Mouse (Mus musculus) CH12.LX (cell line): ENCODE results near the gene Hcls1. TPM values are rescaled to one million over a fixed set of nuclear protein-coding genes. Genes with fewer than 3 reads are reported as not detected.
A peak's percentile ranks its signal among the peaks of the same experiment; 100 is the strongest.

Experiments used
- DNase-seq: peaks from one replicate; pipeline ENCODE4 v3.0.0-alpha.2; 2013; ENCODE audit errors: extremely low read depth
- H3K27ac ChIP-seq: 2 replicates; pipeline ENCODE4 v1.5.1; 2012; ENCODE audit warnings: low read depth, mild to moderate bottlenecking, control low read depth, moderate library complexity; ENCODE audit not compliant: insufficient read depth
- H3K27me3 ChIP-seq: replicated peaks from 2 replicates; pipeline ENCODE3; 2012; ENCODE audit warnings: inconsistent platforms
- H3K36me3 ChIP-seq, 2 experiments: replicated peaks in 1 of 2; 2 replicates each; pipeline versions ENCODE3 to v1.6.1; 2012; ENCODE audit warnings: inconsistent platforms in 1 of 2, low read length in 1 of 2, mild to moderate bottlenecking in 1 of 2, mixed read lengths in 1 of 2, moderate library complexity in 1 of 2; ENCODE audit not compliant: control insufficient read depth in 1 of 2, insufficient read depth in 1 of 2
- H3K4me1 ChIP-seq, 2 experiments: 2 replicates each; pipeline ENCODE4 v1.6.1; 2012; ENCODE audit warnings: inconsistent platforms in 1 of 2, moderate library complexity in 1 of 2; ENCODE audit not compliant: insufficient read depth in 2 of 2, control insufficient read depth in 1 of 2
- H3K4me2 ChIP-seq: 2 replicates; pipeline ENCODE4 v1.6.1; 2012; ENCODE audit warnings: low read depth, mild to moderate bottlenecking, control low read depth; ENCODE audit not compliant: poor library complexity, insufficient read depth, severe bottlenecking
- H3K4me3 ChIP-seq, 3 experiments: fragments of 150-350 bp in 1 of 3; sonication (generic) in 1 of 3; replicated peaks in 1 of 3; 2 replicates each; pipeline versions ENCODE3 to v1.5.1; 2011 to 2012; ENCODE audit warnings: low read depth in 2 of 3, low read length in 2 of 3, mild to moderate bottlenecking in 2 of 3, moderate library complexity in 2 of 3, control low read depth in 1 of 3, improper control_type of control experiment in 1 of 3, inconsistent platforms in 1 of 3, mixed read lengths in 1 of 3; ENCODE audit not compliant: poor library complexity in 1 of 3
- H3K79me2 ChIP-seq: replicated peaks from 2 replicates; pipeline ENCODE4 v1.6.1; 2012; ENCODE audit warnings: mild to moderate bottlenecking, moderate library complexity; ENCODE audit not compliant: control insufficient read depth, poor library complexity, insufficient read depth, severe bottlenecking; ENCODE audit errors: extremely low read depth
- H3K9ac ChIP-seq: 2 replicates; pipeline ENCODE4 v1.6.1; 2012; ENCODE audit warnings: low read depth, mild to moderate bottlenecking, control low read depth, moderate library complexity; ENCODE audit not compliant: insufficient read depth
- H3K9me3 ChIP-seq: replicated peaks from 2 replicates; pipeline ENCODE3; 2012; ENCODE audit warnings: low read length, inconsistent platforms, mixed read lengths
- BHLHE40 ChIP-seq: IDR thresholded peaks from 2 replicates; pipeline ENCODE4 v1.6.1; 2011; ENCODE audit warnings: mild to moderate bottlenecking, low read depth, low read length, improper control_type of control experiment
- CHD2 ChIP-seq: IDR thresholded peaks from 2 replicates; pipeline ENCODE4 v1.6.1; 2011; ENCODE audit warnings: low read length, improper control_type of control experiment
- CTCF ChIP-seq, 2 experiments: IDR thresholded peaks in 1 of 2; conservative IDR thresholded peaks in 1 of 2; 2 replicates each; pipeline ENCODE4 v1.5.1; 2011 to 2012; ENCODE audit warnings: low read depth in 2 of 2, low read length in 2 of 2, improper control_type of control experiment in 1 of 2, inconsistent platforms in 1 of 2, mild to moderate bottlenecking in 1 of 2, moderate library complexity in 1 of 2
- ELF1 ChIP-seq: IDR thresholded peaks from 2 replicates; pipeline ENCODE4 v1.6.1; 2014; ENCODE audit warnings: low read depth, mild to moderate bottlenecking, inconsistent platforms, low read length, improper control_type of control experiment
- EP300 ChIP-seq: IDR thresholded peaks from 2 replicates; pipeline ENCODE4 v1.6.1; 2011; ENCODE audit warnings: low read length, improper control_type of control experiment
- GABPA ChIP-seq: IDR thresholded peaks from 2 replicates; pipeline ENCODE4 v1.6.1; 2012; ENCODE audit warnings: low read depth, low read length, improper control_type of control experiment, inconsistent platforms; ENCODE audit not compliant: insufficient replicate concordance
- HCFC1 ChIP-seq: IDR thresholded peaks from 2 replicates; pipeline ENCODE4 v1.6.1; 2012; ENCODE audit warnings: low read depth, mild to moderate bottlenecking, inconsistent platforms, low read length, improper control_type of control experiment
- JUND ChIP-seq: conservative IDR thresholded peaks from 2 replicates; pipeline ENCODE4 v1.6.1; 2011; ENCODE audit warnings: low read depth, low read length, improper control_type of control experiment
- KAT2A ChIP-seq: IDR thresholded peaks from 2 replicates; pipeline ENCODE4 v1.6.1; 2012; ENCODE audit warnings: low read length, improper control_type of control experiment, inconsistent platforms; ENCODE audit not compliant: insufficient replicate concordance
- MAFK ChIP-seq: IDR thresholded peaks from 2 replicates; pipeline ENCODE4 v1.6.1; 2011; ENCODE audit warnings: low read length, improper control_type of control experiment; ENCODE audit not compliant: insufficient replicate concordance
- MAX ChIP-seq: IDR thresholded peaks from 2 replicates; pipeline ENCODE4 v1.6.1; 2011; ENCODE audit warnings: low read length, improper control_type of control experiment
- MEF2A ChIP-seq: IDR thresholded peaks from 2 replicates; pipeline ENCODE4 v1.6.1; 2014; ENCODE audit warnings: low read depth, mild to moderate bottlenecking, inconsistent platforms, low read length, improper control_type of control experiment, borderline replicate concordance
- MXI1 ChIP-seq: IDR thresholded peaks from 2 replicates; pipeline ENCODE4 v1.6.1; 2011; ENCODE audit warnings: mild to moderate bottlenecking, low read depth, low read length, improper control_type of control experiment
- MYC ChIP-seq: IDR thresholded peaks from 2 replicates; pipeline ENCODE4 v1.6.1; 2011; ENCODE audit warnings: low read depth, mild to moderate bottlenecking, improper control_type of control experiment, low read length
- NELFE ChIP-seq: IDR thresholded peaks from 2 replicates; pipeline ENCODE4 v1.6.1; 2011; ENCODE audit warnings: low read depth, low read length, improper control_type of control experiment
- NRF1 ChIP-seq: IDR thresholded peaks from 2 replicates; pipeline ENCODE4 v1.6.1; 2014; ENCODE audit warnings: low read depth, mild to moderate bottlenecking, inconsistent platforms, low read length, improper control_type of control experiment, moderate library complexity
- RAD21 ChIP-seq: IDR thresholded peaks from 2 replicates; pipeline ENCODE4 v1.6.1; 2011; ENCODE audit warnings: low read depth, mild to moderate bottlenecking, low read length, improper control_type of control experiment, moderate library complexity
- RCOR1 ChIP-seq: conservative IDR thresholded peaks from 2 replicates; pipeline ENCODE4 v1.6.1; 2012; ENCODE audit warnings: low read depth, mild to moderate bottlenecking, inconsistent platforms, low read length, improper control_type of control experiment
- SIN3A ChIP-seq: IDR thresholded peaks from 2 replicates; pipeline ENCODE4 v1.6.1; 2012; ENCODE audit warnings: low read length, improper control_type of control experiment, inconsistent platforms
- SMC3 ChIP-seq: IDR thresholded peaks from 2 replicates; pipeline ENCODE4 v1.6.1; 2011; ENCODE audit warnings: low read depth, low read length, improper control_type of control experiment
- TBP ChIP-seq: conservative IDR thresholded peaks from 2 replicates; pipeline ENCODE4 v1.6.1; 2011; ENCODE audit warnings: low read depth, low read length, improper control_type of control experiment
- TCF12 ChIP-seq: IDR thresholded peaks from 2 replicates; pipeline ENCODE4 v1.6.1; 2014; ENCODE audit warnings: low read depth, mild to moderate bottlenecking, inconsistent platforms, low read length, improper control_type of control experiment
- UBTF ChIP-seq: IDR thresholded peaks from 2 replicates; pipeline ENCODE4 v1.6.1; 2012; ENCODE audit warnings: low read depth, mild to moderate bottlenecking, inconsistent platforms, low read length, improper control_type of control experiment, moderate library complexity
- USF1 ChIP-seq: IDR thresholded peaks from 2 replicates; pipeline ENCODE4 v1.6.1; 2014; ENCODE audit warnings: low read depth, mild to moderate bottlenecking, inconsistent platforms, low read length, improper control_type of control experiment
- USF2 ChIP-seq: conservative IDR thresholded peaks from 2 replicates; pipeline ENCODE4 v1.6.1; 2011; ENCODE audit warnings: low read depth, low read length, improper control_type of control experiment
- ZKSCAN1 ChIP-seq: IDR thresholded peaks from 2 replicates; pipeline ENCODE4 v1.6.1; 2012; ENCODE audit warnings: low read depth, inconsistent platforms, low read length, improper control_type of control experiment, borderline replicate concordance
- ZMIZ1 ChIP-seq: IDR thresholded peaks from 2 replicates; pipeline ENCODE4 v1.6.1; 2012; ENCODE audit warnings: low read depth, mild to moderate bottlenecking, inconsistent platforms, low read length, improper control_type of control experiment
- ZNF384 ChIP-seq: IDR thresholded peaks from 2 replicates; pipeline ENCODE4 v1.6.1; 2012; ENCODE audit warnings: low read depth, low read length, improper control_type of control experiment, inconsistent platforms
- dilution Hi-C: fragments of 300-500 bp; cut with MboI; formaldehyde crosslinking; loops from 2 replicates; pipeline ENCODE4 v1.14.3; 2020; ENCODE audit warnings: low sequenced_read_pairs; ENCODE audit not compliant: extremely low pct_unique_long_range_greater_than_20kb, extremely low pct_ligation_motif_present
- in situ Hi-C: fragments of 300-500 bp; cut with MboI; formaldehyde crosslinking; loops from 3 replicates; pipeline ENCODE4 v1.14.3; 2019; ENCODE audit warnings: low sequenced_read_pairs, low pct_ligation_motif_present, low pct_unique_long_range_greater_than_20kb, mixed read lengths
- polyA plus RNA-seq: library from polyadenylated mRNA; unstranded; fragments of >175 nt; gene quantifications from 2 replicates; pipeline ENCODE4 v1.2.1, GENCODE M21; 2012; ENCODE audit warnings: low read depth; ENCODE audit not compliant: insufficient read length
- total RNA-seq, 2 experiments: library from RNA; depleted of rRNA; stranded (reverse); fragments of 300-350 nt in 1 of 2; fragments of >200 nt in 1 of 2; gene quantifications; 2 replicates each; pipeline ENCODE4 v1.2.3; 2012 to 2014

Hcls1 gene
- total and polyA plus RNA-seq, 3 experiments = 222 to 537 (median 302) TPM

DNA sequence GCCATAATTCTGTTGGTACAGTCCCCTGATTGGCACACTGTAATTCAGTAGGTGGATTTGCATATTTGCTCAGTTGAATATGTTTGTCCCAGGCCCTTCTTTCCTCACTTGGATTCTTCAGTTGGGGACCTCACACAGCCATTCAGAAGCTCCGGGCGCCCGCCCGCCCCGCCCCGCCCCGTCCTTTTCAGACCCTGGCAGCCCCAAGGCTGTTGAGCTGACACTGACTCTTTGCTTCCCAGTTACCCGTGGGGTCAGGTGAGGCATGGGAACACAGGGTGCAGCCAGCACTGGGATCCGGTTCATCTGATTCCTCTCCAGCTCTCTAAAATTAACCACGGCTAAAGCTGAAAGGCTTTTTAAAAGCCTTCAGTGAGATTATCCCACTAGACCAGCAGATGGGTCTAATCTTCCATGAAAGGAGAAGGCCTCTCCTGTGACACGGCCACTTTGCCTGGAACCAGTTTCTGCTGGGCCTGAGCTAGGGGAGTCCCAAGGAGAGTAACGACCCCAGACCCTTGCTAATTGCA lies 10.2 kb downstream of the Hcls1 start:
- no peak for DNase-seq
- Histone ChIP-seq H3K79me2 (peaks cover 28% of the 10 kb centered on the region), H3K9me3 (no peaks in the 10 kb centered on the region), H3K27me3 (no peaks in the 10 kb centered on the region), H3K27ac (no peak overlapping the region), H3K4me1 (peaks cover 13 to 52% of the 10 kb centered on the region in 2 experiments), H3K9ac (no peak overlapping the region), H3K4me3 (no peak overlapping the region), H3K36me3 (peaks cover 50 to 78% of the 10 kb centered on the region in 2 experiments), H3K4me2 (no peak overlapping the region)
- TF ChIP-seq RAD21 (no peak), KAT2A (no peak), ZNF384 (no peak), MYC (no peak), BHLHE40 (no peak), USF2 (no peak), SIN3A (no peak), TBP (no peak), ZMIZ1 (no peak), HCFC1 (no peak), EP300 (no peak), CTCF (conservative IDR thresholded peaks at IDR 0.05 in 1 of 2, IDR thresholded peaks at IDR 0.05 in 1 of 2; ENCODE audit: low read depth in 2 of 2, low read length in 2 of 2) (no peak), USF1 (no peak), RCOR1 (no peak), MXI1 (no peak)
- dilution Hi-C loops = no loop called here
- in situ Hi-C loops = no loop called here

- Histone ChIP-seq H3K27me3 (no peaks in the 10 kb centered on the region), H3K9me3 (no peaks in the 10 kb centered on the region), H3K79me2 (peaks cover 22% of the 10 kb centered on the region), H3K27ac (no peak overlapping the region), H3K9ac (no peak overlapping the region), H3K4me1 (peaks cover 4 to 37% of the 10 kb centered on the region in 2 experiments), H3K4me2 (no peak overlapping the region), H3K4me3 (no peak overlapping the region), H3K36me3 (peaks cover 54 to 80% of the 10 kb centered on the region in 2 experiments)
- dilution Hi-C loops = no loop called here
- DNase-seq = no peak
- TF ChIP-seq TBP (no peak), NRF1 (no peak), USF1 (no peak), BHLHE40 (no peak), MXI1 (no peak), CTCF (conservative IDR thresholded peaks at IDR 0.05 in 1 of 2, IDR thresholded peaks at IDR 0.05 in 1 of 2; ENCODE audit: low read depth in 2 of 2, low read length in 2 of 2) (peak in 1 of 2 experiments; percentile 57; a peak in 2 of 4 replicates), TCF12 (no peak), USF2 (no peak), MAX (no peak), SIN3A (no peak), NELFE (no peak), GABPA (no peak), ELF1 (no peak), ZKSCAN1 (no peak), UBTF (no peak), MAFK (no peak), CHD2 (no peak), MEF2A (no peak), JUND (no peak), SMC3 (peak; percentile 51), KAT2A (no peak), RAD21 (peak; percentile 64), ZMIZ1 (no peak)
- in situ Hi-C loops = no loop called here
Measured at GRCm38 (mm10) chr16:36946459-36947159, 11.8 kb downstream of the Hcls1 start.
